Mouse (Mus musculus): ENCODE data around the gene Il17rb. TPM values are rescaled to one million over a fixed set of nuclear protein-coding genes. Genes with fewer than 3 reads are reported as not detected.

The Il17rb gene
- not detected for polyA plus RNA-seq (2017; shearing (Covaris generic))

DNA sequence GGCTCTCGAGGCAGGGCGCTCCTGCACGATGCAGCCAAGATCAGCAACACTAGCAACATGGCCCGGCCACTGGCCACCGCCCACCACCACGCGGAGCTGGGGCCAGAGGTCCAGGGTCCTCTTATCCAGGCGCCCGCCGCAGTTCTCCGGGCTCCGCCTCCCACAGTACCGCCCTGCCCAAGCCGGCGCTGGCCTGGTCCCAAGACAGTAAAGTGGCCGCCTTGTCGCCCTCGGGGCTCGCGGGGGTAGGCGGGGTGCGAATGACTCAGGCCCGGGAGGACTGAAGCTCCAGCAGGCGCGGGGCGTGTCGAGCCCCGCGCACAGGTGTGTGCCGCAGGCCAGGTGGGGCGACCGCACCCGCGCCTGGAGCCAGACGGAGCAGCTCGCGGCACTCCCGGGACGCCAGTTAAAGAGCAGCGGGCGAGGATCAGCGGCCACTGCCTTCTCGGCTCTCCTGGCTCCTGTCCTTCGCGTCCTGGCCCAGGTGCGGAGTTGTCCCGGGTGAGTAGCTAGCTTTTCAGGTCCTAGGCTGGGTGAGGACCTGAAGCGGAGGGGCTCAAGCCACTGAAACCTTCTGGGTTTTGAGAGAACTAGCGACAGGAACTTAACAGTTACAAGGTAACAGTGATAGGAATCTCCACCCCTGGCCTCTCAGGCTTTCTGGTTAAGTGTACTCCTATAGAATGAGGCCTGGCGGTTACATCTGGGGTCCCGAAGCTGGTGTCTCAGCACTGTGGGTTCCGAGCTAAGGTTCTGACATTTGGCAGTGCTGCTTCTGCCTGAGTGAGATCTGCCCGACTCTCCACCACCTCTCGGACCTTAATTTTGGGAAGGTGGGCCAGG is at the start of gene Il17rb, which contains the start of gene Chdh:
TSS of gene Il17rb (minus strand) at position 164 of the 843 bp plus-strand sequence.
TSS of gene Chdh (plus strand) at position 291 of the 843 bp plus-strand sequence.

DNA sequence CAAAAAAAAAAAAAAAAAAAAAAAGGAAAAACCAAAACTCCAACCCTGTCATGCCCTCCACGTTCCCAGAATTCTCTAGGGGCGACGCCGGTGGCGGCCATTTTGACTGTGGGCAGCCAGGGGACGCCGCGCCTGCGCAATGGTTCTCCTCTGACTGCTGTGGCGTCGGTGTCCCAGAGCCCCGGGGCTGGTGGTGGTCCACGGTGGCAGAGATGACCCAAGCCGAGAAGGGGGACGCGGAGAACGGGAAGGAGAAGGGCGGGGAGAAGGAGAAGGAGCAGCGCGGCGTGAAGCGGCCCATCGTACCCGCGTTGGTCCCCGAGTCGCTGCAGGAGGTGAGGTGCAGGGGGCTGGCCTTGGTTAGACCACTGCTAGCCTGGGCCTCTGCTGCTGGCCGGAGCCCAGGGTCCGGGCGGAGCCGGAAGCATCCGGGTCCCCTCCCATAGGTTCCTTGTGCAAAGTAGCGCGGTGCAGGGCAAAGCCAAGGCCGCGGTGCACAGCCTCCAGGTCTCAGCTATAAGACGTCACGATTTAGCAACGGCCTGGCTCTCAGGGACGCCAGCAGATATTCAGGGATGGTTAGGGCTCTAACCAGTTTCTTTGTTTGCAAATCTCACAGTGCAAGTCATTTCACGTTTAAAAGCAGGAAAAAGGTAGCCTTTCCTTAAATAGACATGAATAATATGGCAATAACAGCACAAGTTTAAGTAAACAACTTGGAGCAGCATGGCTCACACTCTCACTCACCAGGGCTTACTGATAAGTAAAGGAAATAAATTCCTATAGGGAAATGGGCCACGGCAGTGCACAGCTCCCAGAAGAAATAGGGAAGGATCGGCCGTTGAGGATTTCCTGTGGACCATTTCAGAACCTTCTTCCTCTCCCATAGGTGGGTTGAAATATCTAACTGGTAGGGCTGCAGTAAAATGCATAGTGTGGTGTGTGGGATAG is 30.2 kb downstream of the Il17rb start, which contains the start of gene Actr8:
TSS of gene Actr8 (plus strand) at position 84 of the 951 bp plus-strand sequence.

DNA sequence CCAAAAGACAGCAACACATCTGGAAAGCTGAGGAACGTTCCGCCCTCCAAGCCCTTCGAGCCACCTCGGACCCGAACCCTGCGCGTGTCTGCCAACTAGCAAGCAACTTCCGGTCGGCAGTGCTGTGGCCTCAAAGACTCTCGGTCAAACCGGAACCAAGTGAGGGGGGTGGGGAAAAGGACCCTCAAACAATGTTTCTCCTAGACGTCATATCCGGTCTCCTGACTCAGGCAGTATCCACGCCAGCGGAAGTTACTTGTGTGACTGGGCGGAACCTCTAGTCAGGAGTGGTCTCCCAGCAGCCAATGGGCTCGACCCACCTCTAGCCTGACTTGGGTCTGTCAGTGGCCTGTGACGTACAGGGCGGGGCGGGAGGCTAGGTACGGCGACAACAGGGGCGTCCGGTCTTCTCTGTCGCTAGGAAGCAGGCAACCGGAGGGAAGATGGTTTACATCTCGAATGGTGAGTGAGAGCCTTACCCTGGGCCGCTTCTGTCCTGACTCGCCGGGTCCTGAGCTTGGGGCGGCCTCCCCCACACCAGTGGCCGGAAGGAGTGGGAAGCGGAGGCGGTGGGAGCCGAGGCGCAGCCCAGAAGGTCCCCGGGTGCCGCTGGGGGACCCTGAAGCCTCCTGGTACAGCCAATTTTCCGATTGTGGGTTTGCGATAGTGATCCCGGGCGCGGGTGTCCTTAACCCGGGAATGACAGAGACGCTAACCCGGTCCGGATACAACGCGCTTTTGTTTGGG is 40.4 kb downstream of the Il17rb start, which contains the start of gene Selenok:
TSS of gene Selenok (plus strand) at position 234 of the 747 bp plus-strand sequence.

Other genes starting within 250 kb of the Il17rb start
- 399 TPM for gene Selenok, start 40.6 kb downstream of the Il17rb start, polyA plus RNA-seq (2017; shearing (Covaris generic))
- 45.6 TPM for gene Actr8, start 30.6 kb downstream of the Il17rb start, polyA plus RNA-seq (2017; shearing (Covaris generic))
- gene Chdh, start 127 bp upstream of the Il17rb start, polyA plus RNA-seq (2017; shearing (Covaris generic)) = 0.18 TPM

All from effector memory CD4-positive, alpha-beta T cell, adult 7 months (primary cell).